Mouse (Mus musculus) lung, adult 2 months (tissue): ENCODE results near the gene Ntmt1. TPM values are rescaled to one million over a fixed set of nuclear protein-coding genes. Genes with fewer than 3 reads are reported as not detected.

Source experiments
- DNase-seq: peaks from one replicate; pipeline ENCODE4 v3.0.0; 2022
- H3K4me1 ChIP-seq: fragments of 200-500 bp; 2 replicates; pipeline ENCODE4 v1.6.1; 2011; ENCODE audit warnings: low read length; ENCODE audit not compliant: control insufficient read depth, insufficient read depth
- H3K4me3 ChIP-seq: fragments of 200-500 bp; replicated peaks from 2 replicates; pipeline ENCODE3; 2011; ENCODE audit warnings: low read depth, mild to moderate bottlenecking, control low read depth, low read length; ENCODE audit errors: extremely low read depth
- CTCF ChIP-seq: fragments of 200-500 bp; IDR thresholded peaks from 2 replicates; pipeline ENCODE4 v1.5.1; 2011; ENCODE audit warnings: mild to moderate bottlenecking, low read length, control low read depth; ENCODE audit not compliant: insufficient read depth
- POLR2A ChIP-seq: fragments of 200-500 bp; IDR thresholded peaks from 2 replicates; pipeline ENCODE4 v1.6.1; 2011; ENCODE audit warnings: low read depth, mild to moderate bottlenecking, control low read depth, low read length, borderline replicate concordance; ENCODE audit errors: extremely low read depth
- WGBS: fragments of 180-500 bp; shearing (Covaris S2); methylation state at CpG from one replicate; pipeline ENCODE4 v1.1.7; 2018; 5-methylcytosine and 5-hydroxymethylcytosine counted together
- polyA plus RNA-seq: library from polyadenylated mRNA; depleted of rRNA; stranded (reverse); fragments of >200 nt; gene quantifications from 2 replicates; pipeline ENCODE4 v1.2.3, GENCODE M21; 2012; rRNA removed

The Ntmt1 gene
- polyA plus RNA-seq, 1 experiment = 23.4 TPM

DNA sequence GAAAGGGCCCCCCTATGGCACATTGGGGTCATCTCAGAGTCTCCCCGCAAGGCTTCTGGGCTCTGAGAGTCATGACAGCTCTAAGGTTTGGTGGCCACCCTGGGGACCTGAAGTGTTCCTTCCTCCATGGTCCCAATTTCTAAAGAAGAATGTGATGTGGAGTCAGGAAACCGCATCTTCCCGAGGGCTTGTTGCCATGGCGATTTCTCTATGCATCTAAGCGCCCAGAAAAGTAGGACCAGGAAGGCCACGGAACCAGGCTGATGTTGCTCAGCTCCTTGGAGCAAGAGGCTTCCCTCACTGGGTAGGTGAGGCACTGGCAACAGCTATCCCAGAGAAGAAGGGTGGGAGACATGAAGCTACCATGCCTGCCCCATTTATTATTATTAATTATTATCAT is 49.5 kb downstream of the Ntmt1 start:
- TF ChIP-seq CTCF (no peak), POLR2A (no peak)
- no peak overlapping the region for H3K4me3 ChIP-seq
- DNase-seq = no peak
- H3K4me1 ChIP-seq = no peaks in the 10 kb centered on the region
- WGBS = 73% methylated on average over 6 of the region's 6 CpGs

GRCm38 (mm10) chr2:30859782-30860181 is 52.2 kb downstream of the Ntmt1 start:
- no peak for TF ChIP-seq POLR2A
- no peak for TF ChIP-seq CTCF
- H3K4me1 ChIP-seq = peaks cover 2% of the 10 kb centered on the region; the same call in 1 of the 2 replicates
- 81% methylated on average over 5 of the region's 5 CpGs for whole genome bisulfite sequencing
- H3K4me3 ChIP-seq = no peak overlapping the region
- DNase-seq = no peak

DNA sequence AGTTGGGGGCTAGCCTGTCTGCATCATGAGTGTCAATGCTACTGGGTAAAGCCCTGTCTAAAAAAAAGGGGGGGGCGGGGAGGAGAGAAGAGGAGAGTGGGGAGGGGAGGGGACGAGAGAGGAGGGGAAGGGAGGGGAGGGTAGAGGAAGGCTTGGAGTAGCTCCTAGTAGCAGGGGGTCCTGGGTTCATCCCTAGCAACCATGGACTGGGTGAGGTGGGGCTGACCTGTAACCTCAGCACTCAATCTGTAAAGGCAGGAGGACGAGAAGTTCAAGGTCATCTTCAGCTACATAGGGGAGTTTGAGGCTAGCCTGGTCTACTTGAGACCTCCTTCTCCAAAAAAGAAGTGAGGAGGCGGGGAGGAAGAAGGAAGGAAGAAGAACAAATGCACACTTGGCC is 54.5 kb downstream of the Ntmt1 start:
- TF ChIP-seq CTCF (no peak), POLR2A (no peak)
- WGBS = 68% methylated on average over 4 of the region's 4 CpGs
- Histone ChIP-seq H3K4me1 (peaks cover 3% of the 10 kb centered on the region; the same call in 1 of the 2 replicates), H3K4me3 (no peak overlapping the region)
- DNase-seq = no peak

DNA sequence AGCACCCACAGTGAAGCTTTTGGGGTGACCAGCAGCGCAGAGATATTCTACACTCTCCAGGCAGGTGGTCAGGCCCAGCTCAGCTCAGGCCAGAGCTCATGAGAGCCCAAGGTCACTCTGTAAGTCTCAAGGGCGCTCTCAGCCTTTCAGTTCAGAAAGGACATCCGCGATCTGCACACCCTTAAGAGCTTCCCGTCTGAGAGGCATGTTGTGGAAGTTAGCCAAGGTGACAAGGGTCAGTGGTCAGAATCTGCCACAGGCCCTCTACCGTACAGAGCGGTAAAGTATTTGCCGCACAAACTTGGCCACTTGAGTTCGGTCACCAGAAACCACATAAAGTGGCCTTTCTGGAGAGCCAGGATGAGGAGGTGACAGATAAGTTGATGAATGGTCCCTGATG is 55.9 kb downstream of the Ntmt1 start:
- no peak for TF ChIP-seq POLR2A
- TF ChIP-seq CTCF = no peak
- Histone ChIP-seq H3K4me3 (no peak overlapping the region), H3K4me1 (peaks cover 3% of the 10 kb centered on the region; the same call in 1 of the 2 replicates)
- DNase-seq = no peak
- WGBS = 44% methylated on average over 9 of the region's 9 CpGs

DNA sequence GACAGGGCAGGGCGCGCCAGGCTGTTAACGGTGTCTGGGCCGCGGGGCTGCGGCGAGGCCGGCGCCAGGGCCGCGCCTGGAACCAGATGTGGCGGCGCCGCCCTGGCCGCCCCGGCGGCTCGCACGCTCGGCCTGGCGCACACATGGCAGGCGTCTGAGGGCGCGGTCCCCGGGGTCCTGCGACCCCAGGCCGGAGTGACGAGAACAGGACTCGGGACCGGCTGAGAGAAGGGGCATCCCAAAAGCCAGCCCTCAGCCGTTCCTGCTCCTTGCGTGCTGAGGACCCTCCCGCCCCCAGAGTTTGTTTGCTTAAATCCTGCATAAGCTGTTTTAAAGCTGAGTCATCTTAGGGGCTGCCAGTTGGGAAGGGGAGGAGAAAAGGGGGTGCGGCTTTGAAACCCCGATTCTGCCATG is 57.3 kb downstream of the Ntmt1 start:
- Histone ChIP-seq H3K4me3 (peak overlapping the region; percentile 14), H3K4me1 (peaks cover 3% of the 10 kb centered on the region; the same call in 1 of the 2 replicates)
- no peak for DNase-seq
- WGBS = 3% methylated on average over 35 of the region's 35 CpGs
- TF ChIP-seq POLR2A (no peak), CTCF (no peak)

DNA sequence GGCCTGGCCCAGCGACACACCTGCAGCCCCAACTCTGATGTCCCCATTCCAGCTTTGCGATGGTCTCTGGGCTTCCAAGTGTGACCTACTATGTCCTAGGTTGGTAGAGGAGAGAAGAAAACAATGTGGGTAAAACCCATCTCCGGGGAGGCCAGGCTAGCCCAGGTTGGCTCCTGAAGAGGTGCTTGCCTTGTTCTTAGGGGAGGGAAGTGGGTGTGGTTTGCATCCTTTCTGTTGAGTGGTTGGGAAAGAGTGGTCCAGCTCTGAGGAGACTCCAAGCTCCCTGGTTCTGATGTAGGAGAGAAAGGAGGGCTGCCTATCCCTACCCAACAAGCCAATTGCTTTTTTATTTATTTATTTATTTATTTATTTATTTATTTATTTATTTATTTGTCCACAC is 57.8 kb downstream of the Ntmt1 start:
- DNase-seq = no peak
- whole genome bisulfite sequencing = 68% methylated on average over 3 of the region's 3 CpGs
- TF ChIP-seq POLR2A (no peak), CTCF (no peak)
- Histone ChIP-seq H3K4me3 (no peak overlapping the region), H3K4me1 (peaks cover 3% of the 10 kb centered on the region; the same call in 1 of the 2 replicates)

- no peak for DNase-seq
- Histone ChIP-seq H3K4me1 (no peaks in the 10 kb centered on the region), H3K4me3 (no peak overlapping the region)
- no peak for TF ChIP-seq CTCF
- TF ChIP-seq POLR2A = no peak
- WGBS = 66% methylated on average over 8 of the region's 8 CpGs
These were observed 63.2 kb downstream of the Ntmt1 start for GRCm38 (mm10) chr2:30870863-30871262.

Other genes with a start within 250 kb of the Ntmt1 start
- gene Cstad, start 212.8 kb upstream of the Ntmt1 start, polyA plus RNA-seq = 0.69 and 1.6 TPM in 2 replicates
- gene 1700001O22Rik, start 4.2 kb upstream of the Ntmt1 start, polyA plus RNA-seq = 1.8 and 2.2 TPM in 2 replicates
- 42.0 and 44.8 TPM in 2 replicates for gene Asb6, start 22.5 kb downstream of the Ntmt1 start, polyA plus RNA-seq
- gene Prrx2, start 27.1 kb downstream of the Ntmt1 start, polyA plus RNA-seq = 6.2 and 6.6 TPM in 2 replicates
- 39.2 and 42.3 TPM in 2 replicates for gene Ptges, start 122.0 kb downstream of the Ntmt1 start, polyA plus RNA-seq
- gene Tor1b, start 145.1 kb downstream of the Ntmt1 start, polyA plus RNA-seq = 23.6 and 30.2 TPM in 2 replicates
- gene Tor1a, start 160.1 kb downstream of the Ntmt1 start, polyA plus RNA-seq = 33.3 and 37.4 TPM in 2 replicates
- 19.7 and 33.2 TPM in 2 replicates for gene BC005624, start 174.4 kb downstream of the Ntmt1 start, polyA plus RNA-seq
- 14.6 and 18.5 TPM in 2 replicates for gene Usp20, start 174.5 kb downstream of the Ntmt1 start, polyA plus RNA-seq